Mouse (Mus musculus) midbrain, embryonic 15.5 days (tissue): Measurements from ENCODE around the gene Mmp15. TPM values are rescaled to one million over a fixed set of nuclear protein-coding genes. Genes with fewer than 3 reads are reported as not detected.
"Not testable (repeated sequence)": the region's sequence is repeated elsewhere in the genome, so short reads cannot be mapped to it uniquely, and the experiment has no call there.

Source experiments
- ATAC-seq: fragments of 200-750 bp; cut with Nextera tagmentation; replicated peaks from 2 replicates; pipeline ENCODE4 v1.8.0; 2017; ENCODE audit warnings: moderate TSS enrichment
- H3K27ac ChIP-seq: fragments of 300-500 bp; sonication (generic); 2 replicates; pipeline ENCODE4 v1.5.1; 2015; ENCODE audit warnings: mild to moderate bottlenecking, inconsistent platforms
- H3K27me3 ChIP-seq: fragments of 300-500 bp; sonication (generic); replicated peaks from 2 replicates; pipeline ENCODE4 v1.6.1; 2015; ENCODE audit warnings: inconsistent platforms
- H3K36me3 ChIP-seq: fragments of 300-500 bp; sonication (generic); replicated peaks from 2 replicates; pipeline ENCODE4 v1.6.1; 2015; ENCODE audit warnings: inconsistent platforms
- H3K4me1 ChIP-seq: fragments of 300-500 bp; sonication (generic); 2 replicates; pipeline ENCODE4 v1.6.1; 2015; ENCODE audit warnings: inconsistent platforms
- H3K4me2 ChIP-seq: fragments of 300-500 bp; sonication (generic); 2 replicates; pipeline ENCODE4 v1.6.1; 2015; ENCODE audit warnings: inconsistent platforms, mild to moderate bottlenecking, moderate library complexity
- H3K4me3 ChIP-seq: fragments of 300-500 bp; sonication (generic); 2 replicates; pipeline ENCODE4 v1.5.1; 2015; ENCODE audit warnings: mild to moderate bottlenecking, inconsistent platforms
- H3K9ac ChIP-seq: fragments of 300-500 bp; sonication (generic); 2 replicates; pipeline ENCODE4 v1.6.1; 2015; ENCODE audit warnings: mild to moderate bottlenecking, inconsistent platforms
- H3K9me3 ChIP-seq: fragments of 300-500 bp; sonication (generic); 2 replicates; pipeline ENCODE4 v1.6.1; 2016; ENCODE audit warnings: inconsistent platforms
- WGBS: fragments of 180-500 bp; shearing (Covaris S2); methylation state at CpG from one replicate; pipeline ENCODE4 v1.1.7; 2015; ENCODE audit warnings: mixed read lengths; 5-methylcytosine and 5-hydroxymethylcytosine counted together
- polyA plus RNA-seq: library from polyadenylated mRNA; unstranded; fragments of >200 nt; fragmentation: Nextera tagmentation; extraction: Ambion mirVana; gene quantifications from 2 replicates; pipeline ENCODE4 v1.2.1, GENCODE M21; 2015

The Mmp15 gene
- polyA plus RNA-seq, 1 experiment from 2014 or later = 18.1 TPM

DNA sequence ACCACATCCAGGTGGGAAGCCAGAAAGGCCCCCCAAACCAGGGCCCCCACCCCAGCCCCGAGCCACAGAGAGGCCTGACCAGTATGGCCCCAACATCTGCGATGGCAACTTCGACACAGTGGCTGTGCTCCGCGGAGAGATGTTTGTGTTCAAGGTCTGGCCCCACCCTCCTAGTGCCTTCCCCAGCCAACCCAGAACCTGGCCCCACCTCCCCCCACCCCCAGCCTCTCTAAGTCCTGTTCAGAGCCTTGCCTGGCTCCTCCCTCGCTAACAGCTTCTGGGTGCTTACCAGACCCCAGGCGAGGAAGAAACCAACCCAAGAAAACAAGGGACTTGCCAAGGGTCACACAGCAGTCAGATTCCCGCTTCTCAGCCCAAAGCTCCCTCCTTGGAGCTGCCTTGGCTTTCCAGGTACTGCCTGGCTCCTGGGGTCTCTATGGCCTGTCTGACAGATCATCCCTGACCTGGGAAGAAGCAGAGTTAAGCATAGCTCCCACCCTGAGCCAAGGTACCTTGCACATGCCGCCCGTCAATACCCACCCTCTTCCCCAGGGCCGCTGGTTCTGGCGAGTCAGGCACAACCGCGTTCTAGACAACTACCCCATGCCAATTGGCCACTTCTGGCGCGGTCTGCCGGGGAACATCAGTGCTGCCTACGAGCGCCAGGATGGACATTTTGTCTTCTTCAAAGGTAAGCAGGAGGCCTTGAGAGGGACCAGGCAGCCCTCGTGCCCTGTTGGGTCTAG is 17.7 kb downstream of the Mmp15 start:
- Histone ChIP-seq H3K27ac (no peak overlapping the region), H3K9ac (no peak overlapping the region), H3K4me2 (no peak overlapping the region), H3K4me1 (no peaks in the 10 kb centered on the region), H3K4me3 (no peak overlapping the region), H3K9me3 (no peaks in the 10 kb centered on the region), H3K36me3 (peaks cover 2% of the 10 kb centered on the region; the same call in 1 of the 2 replicates), H3K27me3 (no peaks in the 10 kb centered on the region)
- ATAC-seq = no peak
- 58% methylated on average over 20 of the region's 20 CpGs for WGBS

DNA sequence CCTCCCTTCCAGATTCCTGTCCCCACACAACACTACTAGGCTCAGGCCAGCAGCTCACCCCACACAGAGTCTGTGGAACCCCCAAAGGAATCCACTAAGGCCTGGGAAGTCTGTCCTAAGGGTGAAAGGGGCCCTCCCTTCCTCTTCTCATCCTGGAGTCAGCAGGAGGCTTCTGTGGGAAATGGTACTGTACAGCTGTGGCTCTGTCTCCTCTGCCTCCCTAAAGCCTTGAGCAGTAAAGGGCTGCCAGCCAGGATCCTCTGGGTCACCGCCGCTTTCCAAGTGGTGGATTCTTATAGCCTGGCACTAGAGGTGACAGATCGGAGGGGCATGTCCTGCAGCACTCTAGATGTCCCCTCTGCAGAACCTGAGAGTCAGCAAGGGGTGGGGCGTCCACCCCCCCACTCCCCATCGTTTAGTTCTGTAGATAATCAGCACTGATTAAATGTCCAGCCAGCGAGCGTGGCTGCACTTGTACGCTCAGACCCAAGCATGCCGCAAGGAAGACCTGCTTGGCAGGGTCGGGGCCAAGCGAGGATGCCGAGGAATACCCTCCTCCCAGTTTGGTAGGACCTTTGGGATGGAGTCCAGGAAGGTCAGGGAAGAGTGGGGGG is 21.4 kb downstream of the Mmp15 start:
- Histone ChIP-seq H3K4me1 (no peaks in the 10 kb centered on the region), H3K27ac (no peak overlapping the region), H3K36me3 (peaks cover 2% of the 10 kb centered on the region; the same call in 1 of the 2 replicates), H3K27me3 (no peaks in the 10 kb centered on the region), H3K9ac (no peak overlapping the region), H3K4me3 (no peak overlapping the region), H3K4me2 (no peak overlapping the region), H3K9me3 (no peaks in the 10 kb centered on the region)
- no peak for ATAC-seq
- WGBS = 93% methylated on average over 12 of the region's 12 CpGs

GRCm38 (mm10) chr8:95374429-95374828 is 22.4 kb downstream of the Mmp15 start:
- ATAC-seq = no peak
- H3K4me1 ChIP-seq = no peaks in the 10 kb centered on the region
- H3K4me3 ChIP-seq = no peak overlapping the region
- H3K27ac ChIP-seq = no peak overlapping the region
- peaks cover 2% of the 10 kb centered on the region; the same call in 1 of the 2 replicates for H3K36me3 ChIP-seq
- no peaks in the 10 kb centered on the region for H3K9me3 ChIP-seq
- WGBS = 86% methylated on average over 3 of the region's 3 CpGs
- H3K27me3 ChIP-seq = no peaks in the 10 kb centered on the region
- H3K9ac ChIP-seq = no peak overlapping the region
- no peak overlapping the region for H3K4me2 ChIP-seq

DNA sequence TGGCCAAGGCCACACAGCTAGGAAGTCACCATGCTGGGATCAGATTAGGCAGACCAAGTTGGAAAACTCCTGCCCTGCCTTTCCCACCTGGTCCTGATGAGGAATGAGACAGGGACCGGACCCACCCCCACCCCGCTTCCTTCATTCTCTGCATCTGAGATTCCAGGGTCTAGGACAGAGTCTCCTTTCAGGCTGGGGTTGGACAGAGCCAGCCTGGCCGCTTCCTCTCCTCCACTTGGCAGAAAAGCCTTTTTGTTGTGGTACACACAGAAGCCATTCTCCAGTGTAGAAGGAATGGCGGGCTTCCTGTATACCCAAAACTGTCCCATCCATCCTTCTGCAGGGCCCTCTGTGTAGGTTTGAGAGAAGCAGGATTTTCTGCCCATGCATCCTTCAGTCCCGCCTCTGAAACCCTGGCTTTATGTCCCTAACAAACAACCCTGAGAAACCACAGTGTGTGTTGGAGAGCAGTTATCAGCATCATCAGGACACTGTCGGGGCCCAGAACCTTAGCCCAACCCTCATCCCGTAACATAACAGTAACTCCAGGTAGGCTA is 23.4 kb downstream of the Mmp15 start:
- no peaks in the 10 kb centered on the region for H3K9me3 ChIP-seq
- no peak overlapping the region for H3K4me2 ChIP-seq
- H3K36me3 ChIP-seq = peaks cover 2% of the 10 kb centered on the region; the same call in 1 of the 2 replicates
- no peak overlapping the region for H3K27ac ChIP-seq
- WGBS = 84% methylated on average over 7 of the region's 7 CpGs
- no peaks in the 10 kb centered on the region for H3K4me1 ChIP-seq
- ATAC-seq = no peak
- no peaks in the 10 kb centered on the region for H3K27me3 ChIP-seq
- H3K9ac ChIP-seq = no peak overlapping the region
- H3K4me3 ChIP-seq = no peak overlapping the region

GRCm38 (mm10) chr8:95376309-95376999 is 24.4 kb downstream of the Mmp15 start:
- Histone ChIP-seq H3K27me3 (no peaks in the 10 kb centered on the region), H3K36me3 (0 out of 2 replicates have a peak, but pooled peaks cover under 1% of the 10 kb centered on the region), H3K4me3 (no peak overlapping the region), H3K27ac (no peak overlapping the region), H3K4me2 (no peak overlapping the region), H3K4me1 (no peaks in the 10 kb centered on the region), H3K9ac (no peak overlapping the region), H3K9me3 (no peaks in the 10 kb centered on the region)
- no peak for ATAC-seq
- 85% methylated on average over 12 of the region's 12 CpGs for WGBS

DNA sequence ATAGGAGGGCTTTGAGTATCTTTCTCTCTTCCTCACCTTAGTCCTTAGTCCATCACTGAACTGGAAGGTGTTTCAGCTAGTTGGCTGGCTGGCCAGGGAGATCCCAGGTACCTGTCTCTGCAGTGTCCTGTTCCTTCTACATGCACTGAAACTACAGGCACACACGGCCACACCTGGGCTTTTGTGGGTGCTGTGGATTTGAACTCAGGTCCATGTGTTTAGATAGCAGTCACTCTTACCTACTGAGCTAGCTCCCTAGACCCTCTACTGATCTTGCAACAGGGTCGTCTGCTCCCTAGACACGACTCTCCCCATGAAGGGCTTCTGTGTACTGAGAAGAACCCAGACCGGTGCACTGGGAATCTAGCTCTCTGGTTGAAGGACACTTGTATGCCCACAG is 25.0 kb downstream of the Mmp15 start:
- WGBS = 87% methylated on average over 4 of the region's 4 CpGs
- Histone ChIP-seq H3K9ac (no peak overlapping the region), H3K4me2 (no peak overlapping the region), H3K27ac (no peak overlapping the region), H3K4me3 (no peak overlapping the region), H3K27me3 (no peaks in the 10 kb centered on the region), H3K36me3 (no peaks in the 10 kb centered on the region), H3K9me3 (no peaks in the 10 kb centered on the region), H3K4me1 (no peaks in the 10 kb centered on the region)
- no peak for ATAC-seq

DNA sequence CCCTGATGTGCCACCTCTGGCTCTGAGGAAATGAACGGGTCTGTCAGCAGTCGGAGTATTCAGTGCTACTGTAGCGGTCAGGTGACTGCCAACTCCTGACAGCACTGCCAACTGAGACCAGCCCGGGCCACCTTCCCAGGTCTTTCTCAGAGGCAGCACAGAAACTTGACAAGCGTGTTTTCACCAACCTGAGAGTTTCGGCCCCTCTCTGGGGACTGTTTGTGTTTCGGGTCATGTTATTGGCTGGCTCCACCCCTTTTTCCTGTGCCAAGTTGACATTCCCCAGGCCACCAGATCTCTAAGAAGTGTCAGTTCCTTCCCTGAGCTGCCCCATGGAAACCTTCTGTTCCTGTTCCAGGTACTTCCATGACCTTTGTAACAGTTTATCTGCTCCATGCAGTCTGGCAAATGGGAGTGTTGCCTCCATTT is 25.8 kb downstream of the Mmp15 start:
- H3K9ac ChIP-seq = no peak overlapping the region
- H3K4me3 ChIP-seq = no peak overlapping the region
- no peaks in the 10 kb centered on the region for H3K4me1 ChIP-seq
- no peaks in the 10 kb centered on the region for H3K9me3 ChIP-seq
- H3K4me2 ChIP-seq = no peak overlapping the region
- H3K36me3 ChIP-seq = no peaks in the 10 kb centered on the region
- no peak overlapping the region for H3K27ac ChIP-seq
- H3K27me3 ChIP-seq = no peaks in the 10 kb centered on the region
- no peak for ATAC-seq
- WGBS = 65% methylated on average over 7 of the region's 7 CpGs

DNA sequence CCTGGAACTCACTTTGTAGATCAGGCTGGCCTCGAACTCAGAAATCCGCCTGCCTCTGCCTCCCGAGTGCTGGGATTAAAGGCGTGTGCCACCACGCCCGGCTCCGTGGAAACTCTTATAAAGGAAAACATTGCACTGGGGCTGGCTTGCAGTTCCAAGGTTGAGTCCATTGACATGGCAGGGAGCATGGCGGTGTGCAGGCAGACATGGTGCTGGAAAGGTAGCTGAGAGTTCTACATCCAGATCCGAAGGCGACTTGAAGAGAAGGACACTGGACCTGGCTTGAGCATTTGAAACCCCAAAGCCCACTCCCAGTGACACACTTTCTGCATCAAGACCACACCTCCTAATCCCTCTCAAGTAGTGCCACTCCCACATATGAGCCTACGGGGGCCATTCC is 26.9 kb downstream of the Mmp15 start:
- H3K36me3 ChIP-seq, H3K4me3 ChIP-seq, H3K27ac ChIP-seq, H3K27me3 ChIP-seq, H3K9ac ChIP-seq, H3K9me3 ChIP-seq, H3K4me2 ChIP-seq, ATAC-seq, H3K4me1 ChIP-seq: not testable (repeated sequence)
- 96% methylated on average over 11 of the region's 11 CpGs for WGBS

- H3K9ac ChIP-seq = no peak overlapping the region
- no peak overlapping the region for H3K4me3 ChIP-seq
- H3K9me3 ChIP-seq = no peaks in the 10 kb centered on the region
- no peaks in the 10 kb centered on the region for H3K27me3 ChIP-seq
- ATAC-seq = no peak
- no peaks in the 10 kb centered on the region for H3K4me1 ChIP-seq
- no peak overlapping the region for H3K4me2 ChIP-seq
- no peaks in the 10 kb centered on the region for H3K36me3 ChIP-seq
- no peak overlapping the region for H3K27ac ChIP-seq
Observed at GRCm38 (mm10) chr8:95380953-95381352, 28.9 kb downstream of the Mmp15 start.

DNA sequence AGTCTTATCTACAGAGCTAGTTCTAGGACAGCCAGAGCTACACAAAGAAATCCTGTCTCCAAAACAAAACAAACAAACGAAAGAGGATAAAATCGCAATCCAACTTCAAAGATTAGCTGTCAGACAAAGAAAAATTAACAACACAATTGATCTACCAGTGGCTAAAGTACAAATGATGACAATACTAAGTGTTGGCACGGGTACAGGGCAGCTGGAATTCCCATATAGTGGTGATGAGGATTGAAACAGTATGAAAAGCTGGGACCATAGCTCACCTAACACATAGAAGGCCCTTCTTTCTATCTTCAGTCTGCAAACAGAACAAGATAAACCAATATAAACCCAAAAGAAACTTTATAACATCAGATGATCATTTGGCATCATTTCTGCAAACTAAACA is 29.5 kb downstream of the Mmp15 start:
- no peak for ATAC-seq
- Histone ChIP-seq H3K4me1 (no peaks in the 10 kb centered on the region), H3K27me3 (no peaks in the 10 kb centered on the region), H3K36me3 (no peaks in the 10 kb centered on the region), H3K27ac (no peak overlapping the region), H3K9ac (no peak overlapping the region), H3K4me2 (no peak overlapping the region), H3K4me3 (no peak overlapping the region), H3K9me3 (no peaks in the 10 kb centered on the region)
- WGBS = 83% methylated on average over 3 of the region's 3 CpGs

- Histone ChIP-seq H3K4me3 (no peak overlapping the region), H3K4me1 (no peaks in the 10 kb centered on the region), H3K4me2 (no peak overlapping the region), H3K27ac (no peak overlapping the region), H3K27me3 (no peaks in the 10 kb centered on the region), H3K9me3 (no peaks in the 10 kb centered on the region), H3K9ac (no peak overlapping the region), H3K36me3 (no peaks in the 10 kb centered on the region)
- no peak for ATAC-seq
- WGBS = 90% methylated on average over 3 of the region's 3 CpGs
Observed at GRCm38 (mm10) chr8:95384501-95384900, 32.4 kb downstream of the Mmp15 start.

GRCm38 (mm10) chr8:95386037-95386436 is 34.0 kb downstream of the Mmp15 start:
- H3K36me3 ChIP-seq = no peaks in the 10 kb centered on the region
- H3K4me1 ChIP-seq = no peaks in the 10 kb centered on the region
- H3K27me3 ChIP-seq = no peaks in the 10 kb centered on the region
- WGBS = 85% methylated on average over 5 of the region's 5 CpGs
- H3K4me2 ChIP-seq = no peak overlapping the region
- no peak overlapping the region for H3K4me3 ChIP-seq
- no peak overlapping the region for H3K9ac ChIP-seq
- no peaks in the 10 kb centered on the region for H3K9me3 ChIP-seq
- ATAC-seq = no peak
- H3K27ac ChIP-seq = no peak overlapping the region
